Mouse (Mus musculus): ENCODE data around the gene Gm44503. TPM values are rescaled to one million over a fixed set of nuclear protein-coding genes. Genes with fewer than 3 reads are reported as not detected.

Gm44503 gene
- total and polyA plus RNA-seq, 3 experiments = 0.04 TPM; not detected in 2

DNA sequence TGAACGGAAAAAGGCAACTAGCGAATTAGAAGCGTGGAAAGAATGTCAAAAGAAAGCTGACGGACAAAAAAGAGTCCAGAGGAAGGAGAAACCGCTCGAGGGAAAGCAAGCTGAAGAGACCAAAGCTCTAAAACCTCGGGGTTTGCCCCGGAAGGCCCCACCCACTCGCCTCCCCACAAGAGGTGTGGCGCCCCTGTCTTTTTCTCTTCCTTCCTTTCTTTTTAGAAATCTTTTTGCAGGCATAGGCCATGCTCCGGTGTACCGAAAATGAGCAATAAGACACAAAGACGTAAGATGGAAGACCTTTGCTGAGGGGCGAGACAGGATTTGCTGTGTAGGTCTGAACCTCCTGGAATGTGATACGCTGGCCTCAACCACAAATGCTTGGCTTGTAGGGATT is 3.3 kb downstream of the Gm44503 start:
- no peaks in the 10 kb centered on the region for H3K36me3 ChIP-seq (replicated peaks)
- H3K27me3 ChIP-seq (ENCODE audit: insufficient read depth, low read length) = no peaks in the 10 kb centered on the region
- no peak overlapping the region for H3K4me3 ChIP-seq (ENCODE audit: low read depth, low read length)
- TF ChIP-seq CTCF (IDR thresholded peaks at IDR 0.05; ENCODE audit: low read depth, low read length) (no peak), TAL1 (conservative IDR thresholded peaks at IDR 0.05; ENCODE audit: low read depth, low read length) (no peak), GATA2 (IDR thresholded peaks at IDR 0.05; ENCODE audit: borderline replicate concordance, low read depth, low read length) (no peak), GATA1 (IDR thresholded peaks at IDR 0.05; ENCODE audit: borderline replicate concordance, low read length) (no peak), POLR2AphosphoS5 (IDR thresholded peaks at IDR 0.05; ENCODE audit: insufficient replicate concordance, low read depth, low read length) (no peak)
- no peaks in the 10 kb centered on the region for H3K9me3 ChIP-seq (replicated peaks)
- peaks cover 37% of the 10 kb centered on the region for H3K4me1 ChIP-seq (ENCODE audit: insufficient read depth, low read depth, low read length)
- DNase-seq (ENCODE audit: low spot score) = no peak
- ATAC-seq (ENCODE audit: extremely low read depth, insufficient number of reproducible peaks, low FRiP score, poor library complexity, severe bottlenecking) = no peak

DNA sequence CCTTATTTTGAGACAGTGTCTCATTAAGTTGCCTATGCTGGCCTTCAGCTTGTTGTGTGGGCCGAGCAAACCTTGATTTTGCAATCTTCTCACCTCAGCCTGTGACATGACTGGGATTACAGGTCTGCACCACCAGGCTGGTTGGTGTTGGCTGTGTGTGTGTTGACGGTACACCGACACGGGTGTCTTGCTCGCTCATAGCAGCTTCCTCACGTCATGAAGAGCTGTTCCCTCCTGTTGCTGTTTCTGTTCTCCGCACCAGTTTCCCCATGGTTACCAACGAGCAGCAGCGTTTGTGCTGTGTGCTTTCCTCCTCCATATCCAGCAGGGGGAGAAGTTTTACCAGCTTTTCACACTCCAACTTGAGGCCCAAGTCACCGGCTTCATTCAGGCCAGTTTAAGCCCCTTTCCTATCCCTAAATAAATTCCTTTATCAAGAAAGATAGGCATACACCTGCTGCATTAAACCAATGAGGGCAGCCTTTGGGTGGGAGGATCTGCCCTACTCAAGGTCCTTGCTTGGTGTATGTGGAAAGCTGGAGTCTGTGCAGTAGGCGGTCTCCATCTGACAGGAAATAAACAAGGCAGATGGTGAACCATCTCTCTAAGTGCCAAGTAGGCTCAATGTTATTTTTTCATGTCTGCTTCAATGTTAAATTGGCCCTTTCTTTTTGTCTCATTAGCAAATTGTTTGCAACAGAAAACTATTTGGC is 9.9 kb downstream of the Gm44503 start:
- Histone ChIP-seq H3K9me3 (replicated peaks) (no peaks in the 10 kb centered on the region), H3K27me3 (ENCODE audit: insufficient read depth, low read length) (peaks cover 3% of the 10 kb centered on the region; the same call in 1 of the 2 replicates), H3K4me1 (ENCODE audit: insufficient read depth, low read depth, low read length) (peaks cover 2% of the 10 kb centered on the region; the same call in 1 of the 2 replicates), H3K36me3 (replicated peaks) (no peaks in the 10 kb centered on the region), H3K4me3 (ENCODE audit: low read depth, low read length) (no peak overlapping the region)
- ATAC-seq (ENCODE audit: extremely low read depth, insufficient number of reproducible peaks, low FRiP score, poor library complexity, severe bottlenecking) = no peak
- DNase-seq (ENCODE audit: low spot score) = no peak
- TF ChIP-seq TAL1 (conservative IDR thresholded peaks at IDR 0.05; ENCODE audit: low read depth, low read length) = no peak
- no peak for TF ChIP-seq GATA2 (IDR thresholded peaks at IDR 0.05; ENCODE audit: borderline replicate concordance, low read depth, low read length)
- TF ChIP-seq POLR2AphosphoS5 (IDR thresholded peaks at IDR 0.05; ENCODE audit: insufficient replicate concordance, low read depth, low read length) = no peak
- TF ChIP-seq GATA1 (IDR thresholded peaks at IDR 0.05; ENCODE audit: borderline replicate concordance, low read length) = no peak
- TF ChIP-seq CTCF (IDR thresholded peaks at IDR 0.05; ENCODE audit: low read depth, low read length) = no peak

DNA sequence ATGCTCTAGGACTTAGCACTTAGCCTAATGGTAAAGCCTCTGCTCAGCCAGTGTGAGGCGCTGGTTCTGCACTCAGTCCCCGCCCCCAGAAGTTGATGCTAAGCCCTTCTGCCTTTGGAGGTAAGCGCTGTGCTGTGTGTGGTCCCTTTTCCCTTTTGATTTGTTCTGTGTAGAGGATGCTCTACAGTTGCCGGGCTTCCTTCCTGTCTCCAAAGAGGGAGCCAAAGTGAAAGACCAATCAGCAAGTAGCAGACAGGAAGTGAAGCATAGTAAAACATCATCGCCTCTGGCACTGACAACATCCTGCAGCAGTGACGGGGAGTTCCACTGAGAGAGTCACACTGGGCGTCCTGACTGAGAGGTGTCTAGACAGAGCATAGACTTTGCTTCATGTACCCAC is 11.2 kb downstream of the Gm44503 start:
- Histone ChIP-seq H3K4me3 (ENCODE audit: low read depth, low read length) (no peak overlapping the region), H3K36me3 (replicated peaks) (no peaks in the 10 kb centered on the region), H3K9me3 (replicated peaks) (no peaks in the 10 kb centered on the region), H3K27me3 (ENCODE audit: insufficient read depth, low read length) (peaks cover 3% of the 10 kb centered on the region; the same call in 1 of the 2 replicates), H3K4me1 (ENCODE audit: insufficient read depth, low read depth, low read length) (peaks cover 2% of the 10 kb centered on the region; the same call in 1 of the 2 replicates)
- no peak for DNase-seq (ENCODE audit: low spot score)
- TF ChIP-seq GATA2 (IDR thresholded peaks at IDR 0.05; ENCODE audit: borderline replicate concordance, low read depth, low read length) = no peak
- TF ChIP-seq GATA1 (IDR thresholded peaks at IDR 0.05; ENCODE audit: borderline replicate concordance, low read length) = no peak
- no peak for TF ChIP-seq TAL1 (conservative IDR thresholded peaks at IDR 0.05; ENCODE audit: low read depth, low read length)
- TF ChIP-seq CTCF (IDR thresholded peaks at IDR 0.05; ENCODE audit: low read depth, low read length) = no peak
- no peak for TF ChIP-seq POLR2AphosphoS5 (IDR thresholded peaks at IDR 0.05; ENCODE audit: insufficient replicate concordance, low read depth, low read length)
- no peak for ATAC-seq (ENCODE audit: extremely low read depth, insufficient number of reproducible peaks, low FRiP score, poor library complexity, severe bottlenecking)

DNA sequence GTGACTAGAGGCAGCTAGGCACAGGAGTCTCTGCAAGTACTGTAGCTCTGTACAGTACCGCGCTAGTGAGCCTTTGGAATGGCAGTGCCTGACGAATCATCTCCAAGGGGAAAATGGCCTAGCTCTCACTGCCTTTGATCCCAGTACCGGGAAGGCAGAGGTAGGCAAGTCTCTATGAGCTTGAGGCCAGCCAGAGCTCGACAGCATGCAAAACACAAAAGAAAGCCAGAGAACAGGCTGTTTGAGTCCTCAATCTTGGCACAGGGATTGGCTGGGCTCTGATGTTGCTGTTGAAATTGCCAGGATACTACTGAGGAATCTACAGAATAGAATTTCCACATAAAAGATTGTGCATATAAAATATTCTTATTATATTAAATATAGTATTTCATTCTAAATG is 13.8 kb downstream of the Gm44503 start:
- TF ChIP-seq TAL1 (conservative IDR thresholded peaks at IDR 0.05; ENCODE audit: low read depth, low read length) (no peak), GATA1 (IDR thresholded peaks at IDR 0.05; ENCODE audit: borderline replicate concordance, low read length) (no peak), POLR2AphosphoS5 (IDR thresholded peaks at IDR 0.05; ENCODE audit: insufficient replicate concordance, low read depth, low read length) (no peak), CTCF (IDR thresholded peaks at IDR 0.05; ENCODE audit: low read depth, low read length) (no peak), GATA2 (IDR thresholded peaks at IDR 0.05; ENCODE audit: borderline replicate concordance, low read depth, low read length) (no peak)
- Histone ChIP-seq H3K27me3 (ENCODE audit: insufficient read depth, low read length) (peaks cover 3% of the 10 kb centered on the region; the same call in 1 of the 2 replicates), H3K4me3 (ENCODE audit: low read depth, low read length) (no peak overlapping the region), H3K4me1 (ENCODE audit: insufficient read depth, low read depth, low read length) (peaks cover 2% of the 10 kb centered on the region; the same call in 1 of the 2 replicates), H3K36me3 (replicated peaks) (no peaks in the 10 kb centered on the region), H3K9me3 (replicated peaks) (no peaks in the 10 kb centered on the region)
- ATAC-seq (ENCODE audit: extremely low read depth, insufficient number of reproducible peaks, low FRiP score, poor library complexity, severe bottlenecking) (no peak), DNase-seq (ENCODE audit: low spot score) (no peak)

DNA sequence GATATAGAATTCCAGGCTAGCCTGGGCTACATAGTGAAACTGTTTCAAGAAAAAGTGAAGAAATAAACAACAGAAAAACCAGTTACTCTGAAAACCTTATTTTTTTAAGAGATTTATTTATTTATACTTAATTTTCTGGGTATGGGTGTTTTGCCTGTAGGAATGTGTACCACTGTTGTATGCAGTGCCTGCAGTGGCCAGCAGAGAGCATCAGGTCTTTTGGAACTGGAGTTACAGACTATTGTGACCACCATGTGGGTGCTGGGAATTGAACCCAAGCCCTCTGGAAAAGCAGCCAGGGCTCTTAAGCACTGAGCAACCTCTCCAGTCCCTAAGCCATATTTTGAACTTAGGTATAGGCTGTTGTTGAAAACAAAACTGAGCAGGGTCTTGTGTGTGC is 14.3 kb downstream of the Gm44503 start:
- ATAC-seq (ENCODE audit: extremely low read depth, insufficient number of reproducible peaks, low FRiP score, poor library complexity, severe bottlenecking) = no peak
- no peak overlapping the region for H3K4me3 ChIP-seq (ENCODE audit: low read depth, low read length)
- peaks cover 2% of the 10 kb centered on the region; the same call in 1 of the 2 replicates for H3K4me1 ChIP-seq (ENCODE audit: insufficient read depth, low read depth, low read length)
- TF ChIP-seq GATA1 (IDR thresholded peaks at IDR 0.05; ENCODE audit: borderline replicate concordance, low read length) = no peak
- no peak for TF ChIP-seq CTCF (IDR thresholded peaks at IDR 0.05; ENCODE audit: low read depth, low read length)
- no peak for TF ChIP-seq POLR2AphosphoS5 (IDR thresholded peaks at IDR 0.05; ENCODE audit: insufficient replicate concordance, low read depth, low read length)
- TF ChIP-seq GATA2 (IDR thresholded peaks at IDR 0.05; ENCODE audit: borderline replicate concordance, low read depth, low read length) = no peak
- no peak for TF ChIP-seq TAL1 (conservative IDR thresholded peaks at IDR 0.05; ENCODE audit: low read depth, low read length)
- DNase-seq (ENCODE audit: low spot score) = no peak
- H3K27me3 ChIP-seq (ENCODE audit: insufficient read depth, low read length) = peaks cover 3% of the 10 kb centered on the region; the same call in 1 of the 2 replicates
- no peaks in the 10 kb centered on the region for H3K9me3 ChIP-seq (replicated peaks)
- H3K36me3 ChIP-seq (replicated peaks) = no peaks in the 10 kb centered on the region

DNA sequence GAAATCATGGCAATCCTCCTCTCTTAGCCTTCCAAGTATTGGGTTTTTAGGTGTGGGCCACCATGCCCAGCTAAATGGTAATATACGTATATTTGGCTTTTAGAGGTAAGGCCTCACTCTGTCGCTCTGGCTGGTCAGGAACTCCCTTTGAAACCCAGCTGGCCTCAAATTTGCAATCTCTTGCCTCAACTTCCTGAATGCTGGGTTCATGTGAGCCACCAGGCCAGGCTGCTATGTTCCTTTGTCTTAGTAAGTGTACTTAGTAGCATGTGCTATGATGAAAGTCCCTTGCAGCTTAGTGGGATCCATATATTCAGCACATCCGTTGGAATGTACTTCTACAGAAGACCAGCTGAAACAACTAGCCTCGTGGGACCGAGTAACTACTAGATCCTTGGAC is 16.1 kb downstream of the Gm44503 start:
- H3K4me3 ChIP-seq (ENCODE audit: low read depth, low read length) = no peak overlapping the region
- H3K36me3 ChIP-seq (replicated peaks) = no peaks in the 10 kb centered on the region
- TF ChIP-seq POLR2AphosphoS5 (IDR thresholded peaks at IDR 0.05; ENCODE audit: insufficient replicate concordance, low read depth, low read length) (no peak), GATA1 (IDR thresholded peaks at IDR 0.05; ENCODE audit: borderline replicate concordance, low read length) (no peak), CTCF (IDR thresholded peaks at IDR 0.05; ENCODE audit: low read depth, low read length) (no peak), TAL1 (conservative IDR thresholded peaks at IDR 0.05; ENCODE audit: low read depth, low read length) (no peak), GATA2 (IDR thresholded peaks at IDR 0.05; ENCODE audit: borderline replicate concordance, low read depth, low read length) (no peak)
- ATAC-seq (ENCODE audit: extremely low read depth, insufficient number of reproducible peaks, low FRiP score, poor library complexity, severe bottlenecking) (no peak), DNase-seq (ENCODE audit: low spot score) (no peak)
- no peaks in the 10 kb centered on the region for H3K9me3 ChIP-seq (replicated peaks)
- no peaks in the 10 kb centered on the region for H3K27me3 ChIP-seq (ENCODE audit: insufficient read depth, low read length)
- peaks cover 2% of the 10 kb centered on the region; the same call in 1 of the 2 replicates for H3K4me1 ChIP-seq (ENCODE audit: insufficient read depth, low read depth, low read length)

Data from G1E (cell line).